Mouse (Mus musculus): Measurements from ENCODE around the gene H2afy2. TPM values are rescaled to one million over a fixed set of nuclear protein-coding genes. Genes with fewer than 3 reads are reported as not detected.

H2afy2 gene
- total and polyA plus RNA-seq, 2 experiments from 2014 or later: 90.4 to 162 TPM

DNA sequence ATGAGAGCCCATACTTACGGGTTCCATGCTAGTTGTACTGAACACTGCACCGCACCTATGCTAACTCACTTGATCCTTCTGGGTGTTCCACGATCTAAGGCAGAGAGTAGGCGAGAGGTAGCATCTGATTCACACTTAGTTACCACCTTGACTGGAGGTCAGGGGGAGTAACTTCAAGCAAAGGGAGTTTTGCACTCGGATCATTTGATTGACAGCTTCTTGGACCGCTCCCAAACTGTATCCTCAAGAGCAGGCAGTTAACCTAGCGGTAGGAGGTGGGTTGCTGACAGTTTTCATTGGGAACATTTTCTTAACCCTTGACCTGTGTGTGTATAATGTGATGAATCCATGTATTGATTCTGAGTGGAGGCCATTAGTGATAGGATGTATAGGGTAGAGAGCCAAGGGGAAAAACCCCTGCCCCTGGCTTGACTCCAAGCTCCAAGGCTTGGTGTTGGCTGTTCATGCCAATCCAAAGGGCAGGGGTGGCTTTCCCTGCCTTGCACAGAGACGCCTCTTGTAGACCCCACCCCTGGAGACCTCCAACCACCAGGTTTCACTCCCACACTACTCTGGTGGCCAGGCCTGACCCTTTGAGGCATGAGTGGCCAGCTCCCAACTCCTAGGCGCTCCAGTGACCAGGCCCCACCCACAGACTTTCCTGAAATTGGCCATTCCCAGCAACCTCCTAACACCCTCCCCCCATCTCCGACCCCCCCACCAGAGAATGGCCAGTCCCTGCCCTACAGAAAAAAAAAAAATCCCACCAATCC lies 3.8 kb upstream of the H2afy2 start:
- Histone ChIP-seq H3K27me3 (ENCODE audit: insufficient read depth, low read length) (no peaks in the 10 kb centered on the region), H3K9me3 (ENCODE audit: low read length) (no peaks in the 10 kb centered on the region), H3K27ac (no peak overlapping the region), H3K4me2 (ENCODE audit: low read depth, low read length) (no peak overlapping the region), H3K4me3 (ENCODE audit: low read length) (no peak overlapping the region), H3K9ac (replicated peaks; ENCODE audit: low read length) (no peak overlapping the region), H3K36me3 (ENCODE audit: insufficient read depth, low read length) (no peaks in the 10 kb centered on the region), H3K4me1 (ENCODE audit: insufficient read depth, low read length) (peaks cover 8% of the 10 kb centered on the region)
- WGBS: 63% methylated on average over 10 of the region's 10 CpGs
- TF ChIP-seq CTCF (IDR thresholded peaks at IDR 0.05; ENCODE audit: low read depth): no peak
- DNase-seq (ENCODE audit: low spot score) (no peak), ATAC-seq (no peak)

- ATAC-seq (peak; percentile 31; the same call in 1 of the 2 replicates), DNase-seq (ENCODE audit: low spot score) (peak; percentile 53)
- Histone ChIP-seq H3K36me3 (ENCODE audit: insufficient read depth, low read length) (no peaks in the 10 kb centered on the region), H3K27me3 (ENCODE audit: insufficient read depth, low read length) (no peaks in the 10 kb centered on the region), H3K4me1 (ENCODE audit: insufficient read depth, low read length) (peaks cover 8% of the 10 kb centered on the region), H3K9ac (replicated peaks; ENCODE audit: low read length) (peak overlapping the region; percentile 99), H3K9me3 (ENCODE audit: low read length) (no peaks in the 10 kb centered on the region), H3K4me2 (ENCODE audit: low read depth, low read length) (peak overlapping the region; percentile 63), H3K27ac (peak overlapping the region; percentile 99), H3K4me3 (ENCODE audit: low read length) (peak overlapping the region; percentile 89)
- no peak for TF ChIP-seq CTCF (IDR thresholded peaks at IDR 0.05; ENCODE audit: low read depth)
- WGBS: 19% methylated on average over 10 of the region's 10 CpGs
These were observed 467 bp upstream of the H2afy2 start for GRCm38 (mm10) chr10:61784414-61784813.

GRCm38 (mm10) chr10:61782799-61783611 lies 942 bp downstream of the H2afy2 start:
- peak; percentile 81 for TF ChIP-seq CTCF (IDR thresholded peaks at IDR 0.05; ENCODE audit: low read depth)
- ATAC-seq (peak; percentile 54), DNase-seq (ENCODE audit: low spot score) (peak; percentile 78)
- Histone ChIP-seq H3K4me1 (ENCODE audit: insufficient read depth, low read length) (peaks cover 8% of the 10 kb centered on the region), H3K27me3 (ENCODE audit: insufficient read depth, low read length) (no peaks in the 10 kb centered on the region), H3K4me2 (ENCODE audit: low read depth, low read length) (peak overlapping the region; percentile 63), H3K9me3 (ENCODE audit: low read length) (no peaks in the 10 kb centered on the region), H3K9ac (replicated peaks; ENCODE audit: low read length) (peak overlapping the region; percentile 99), H3K36me3 (ENCODE audit: insufficient read depth, low read length) (no peaks in the 10 kb centered on the region), H3K4me3 (ENCODE audit: low read length) (peak overlapping the region; percentile 89), H3K27ac (peak overlapping the region; percentile 99)
- under 1% methylated on average over 71 of the region's 74 CpGs for WGBS

- peak overlapping the region; percentile 63 for H3K4me2 ChIP-seq (ENCODE audit: low read depth, low read length)
- DNase-seq (ENCODE audit: low spot score) (no peak), ATAC-seq (no peak)
- no peak for TF ChIP-seq CTCF (IDR thresholded peaks at IDR 0.05; ENCODE audit: low read depth)
- no peaks in the 10 kb centered on the region for H3K9me3 ChIP-seq (ENCODE audit: low read length)
- H3K27me3 ChIP-seq (ENCODE audit: insufficient read depth, low read length): no peaks in the 10 kb centered on the region
- H3K27ac ChIP-seq: no peak overlapping the region
- 0 out of 2 replicates have a peak overlapping the region, but pooled peaks have one; percentile 6 for H3K9ac ChIP-seq (replicated peaks; ENCODE audit: low read length)
- peak overlapping the region; percentile 89; the same call in 1 of the 2 replicates for H3K4me3 ChIP-seq (ENCODE audit: low read length)
- WGBS: 26% methylated on average over 8 of the region's 9 CpGs
- peaks cover 8% of the 10 kb centered on the region for H3K4me1 ChIP-seq (ENCODE audit: insufficient read depth, low read length)
- H3K36me3 ChIP-seq (ENCODE audit: insufficient read depth, low read length): no peaks in the 10 kb centered on the region
These were observed 2.4 kb downstream of the H2afy2 start for GRCm38 (mm10) chr10:61781461-61782128.

- no peak overlapping the region for H3K27ac ChIP-seq
- DNase-seq (ENCODE audit: low spot score) (no peak), ATAC-seq (no peak)
- H3K4me1 ChIP-seq (ENCODE audit: insufficient read depth, low read length): peaks cover 9% of the 10 kb centered on the region; the same call in 1 of the 2 replicates
- TF ChIP-seq CTCF (IDR thresholded peaks at IDR 0.05; ENCODE audit: low read depth): no peak
- H3K27me3 ChIP-seq (ENCODE audit: insufficient read depth, low read length): no peaks in the 10 kb centered on the region
- H3K4me3 ChIP-seq (ENCODE audit: low read length): no peak overlapping the region
- no peak overlapping the region for H3K4me2 ChIP-seq (ENCODE audit: low read depth, low read length)
- H3K9me3 ChIP-seq (ENCODE audit: low read length): no peaks in the 10 kb centered on the region
- WGBS: 40% methylated on average over 6 of the region's 6 CpGs
- no peaks in the 10 kb centered on the region for H3K36me3 ChIP-seq (ENCODE audit: insufficient read depth, low read length)
- H3K9ac ChIP-seq (replicated peaks; ENCODE audit: low read length): no peak overlapping the region
These were observed 17.1 kb downstream of the H2afy2 start for GRCm38 (mm10) chr10:61766806-61767205.

- peaks cover 9% of the 10 kb centered on the region; the same call in 1 of the 2 replicates for H3K4me1 ChIP-seq (ENCODE audit: insufficient read depth, low read length)
- peak; percentile 25 for DNase-seq (ENCODE audit: low spot score)
- WGBS: 23% methylated on average over 5 of the region's 5 CpGs
- no peaks in the 10 kb centered on the region for H3K36me3 ChIP-seq (ENCODE audit: insufficient read depth, low read length)
- no peaks in the 10 kb centered on the region for H3K9me3 ChIP-seq (ENCODE audit: low read length)
- H3K27ac ChIP-seq: no peak overlapping the region
- no peak overlapping the region for H3K4me2 ChIP-seq (ENCODE audit: low read depth, low read length)
- H3K27me3 ChIP-seq (ENCODE audit: insufficient read depth, low read length): no peaks in the 10 kb centered on the region
- no peak overlapping the region for H3K4me3 ChIP-seq (ENCODE audit: low read length)
- no peak for ATAC-seq
- no peak overlapping the region for H3K9ac ChIP-seq (replicated peaks; ENCODE audit: low read length)
- TF ChIP-seq CTCF (IDR thresholded peaks at IDR 0.05; ENCODE audit: low read depth): no peak
These were observed 18.4 kb downstream of the H2afy2 start for GRCm38 (mm10) chr10:61765558-61765957.
